Mouse (Mus musculus) kidney, adult 8-10 months (tissue): ENCODE measurements around the gene Whamm.

Source experiments
- DNase-seq, 2 experiments: peaks; one replicate each; pipeline ENCODE4 v3.0.0; 2022

Whamm gene

GRCm38 (mm10) chr7:81571108-81571940, at the start of gene Whamm:
Whamm (plus strand) TSS chr7:81571266.
- DNase-seq, result peak; percentile 94

GRCm38 (mm10) chr7:81523008-81523662, 47.9 kb upstream of the Whamm start:
- peak; percentile 87 for DNase-seq

- DNase-seq, result no peak
Observed at GRCm38 (mm10) chr7:81523663-81524017, 47.4 kb upstream of the Whamm start.

DNA sequence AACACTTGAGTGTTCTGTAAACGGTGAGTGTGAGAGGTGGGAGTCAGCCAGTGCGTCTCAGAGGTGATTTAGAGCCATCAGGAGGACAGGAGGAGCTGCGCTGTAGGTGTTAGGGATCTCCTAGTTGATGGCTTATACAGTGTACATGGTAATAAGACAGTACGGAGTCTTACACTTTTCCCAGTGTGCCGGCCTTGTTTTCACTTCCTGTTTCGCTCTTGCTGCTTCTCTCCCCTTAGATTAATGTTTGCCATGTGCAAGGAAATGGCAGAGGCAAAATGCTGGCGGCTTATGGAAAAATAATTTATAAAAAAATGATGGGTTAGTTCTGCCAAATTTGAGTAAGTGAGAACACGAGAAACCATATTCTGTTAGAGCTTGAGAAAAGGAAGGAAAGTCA, 42.1 kb upstream of the Whamm start:
- DNase-seq, result no peak

DNA sequence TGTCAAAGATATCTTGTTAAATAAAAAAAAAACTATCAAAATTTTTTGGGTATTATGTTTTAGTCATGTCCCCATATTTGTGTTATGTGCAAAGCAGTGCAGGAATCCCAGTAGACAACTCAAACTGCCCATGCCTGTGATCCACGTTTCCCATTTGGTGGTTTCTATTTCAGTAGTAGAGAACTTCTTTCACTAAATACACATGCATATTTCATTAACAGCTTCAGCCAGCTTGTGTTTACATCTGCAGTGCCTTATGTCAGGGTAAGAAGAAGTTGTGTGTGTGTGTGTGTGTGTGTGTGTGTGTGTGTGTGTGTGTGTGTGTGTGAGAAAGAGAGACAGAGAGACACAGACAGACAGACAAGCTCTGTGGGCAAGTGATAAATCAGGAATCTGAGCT, 39.6 kb upstream of the Whamm start:
- no peak for DNase-seq

DNA sequence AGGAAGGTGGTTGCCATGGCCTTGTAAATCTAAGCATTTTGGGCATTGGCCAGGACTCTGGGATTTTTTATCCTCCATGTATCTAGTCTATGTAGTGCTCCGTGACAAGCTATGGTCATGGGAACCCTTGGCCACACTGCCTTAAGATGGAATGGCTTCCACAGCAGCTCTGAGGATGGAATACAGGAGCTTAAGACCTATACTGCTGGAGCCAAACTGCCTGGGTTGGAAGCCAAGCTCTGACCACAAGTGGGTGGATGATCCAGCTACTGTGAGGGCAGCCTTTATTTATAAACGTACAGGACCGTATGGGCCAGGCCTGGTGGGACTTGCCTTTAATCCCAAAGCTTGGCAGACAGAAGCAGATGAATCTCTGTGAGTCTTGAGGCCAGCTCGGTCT, 34.6 kb upstream of the Whamm start:
- DNase-seq, result no peak

- no peak for DNase-seq
Observed at GRCm38 (mm10) chr7:81538070-81538675, 32.9 kb upstream of the Whamm start.

- no peak for DNase-seq
Observed at GRCm38 (mm10) chr7:81539565-81539964, 31.5 kb upstream of the Whamm start.

- DNase-seq, result no peak
Observed at GRCm38 (mm10) chr7:81540999-81541398, 30.1 kb upstream of the Whamm start.

DNA sequence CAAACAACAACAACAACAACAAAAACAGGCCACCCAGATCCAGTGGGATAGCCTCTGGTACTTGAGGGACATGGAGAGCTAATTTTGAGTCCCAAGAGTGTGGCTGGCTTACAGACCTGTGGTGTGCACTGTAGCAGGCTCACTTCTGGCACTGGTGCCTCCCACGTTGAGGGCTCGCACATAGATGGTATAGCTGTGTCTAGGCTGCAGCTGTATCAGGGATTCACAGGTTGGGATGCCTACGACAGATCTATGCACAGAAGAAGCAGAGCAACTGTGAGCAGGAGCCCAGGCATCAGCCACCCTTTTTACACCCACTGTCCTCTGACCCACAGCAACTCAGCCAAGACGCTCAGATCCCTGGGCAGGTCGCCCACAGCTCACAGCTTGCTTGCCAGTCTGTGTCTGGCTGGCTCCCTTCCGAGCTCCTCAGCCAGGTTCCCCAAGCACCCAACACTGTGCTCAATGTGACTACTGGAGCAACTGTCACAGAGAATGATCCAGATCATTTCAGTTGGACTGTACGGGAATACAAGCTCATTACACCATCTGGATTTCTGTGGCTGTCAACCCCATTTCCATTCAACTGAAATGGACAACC, 29.0 kb upstream of the Whamm start:
- DNase-seq, result peak; percentile 50 to 75

- no peak for DNase-seq
Observed at GRCm38 (mm10) chr7:81542934-81543333, 28.1 kb upstream of the Whamm start.

DNA sequence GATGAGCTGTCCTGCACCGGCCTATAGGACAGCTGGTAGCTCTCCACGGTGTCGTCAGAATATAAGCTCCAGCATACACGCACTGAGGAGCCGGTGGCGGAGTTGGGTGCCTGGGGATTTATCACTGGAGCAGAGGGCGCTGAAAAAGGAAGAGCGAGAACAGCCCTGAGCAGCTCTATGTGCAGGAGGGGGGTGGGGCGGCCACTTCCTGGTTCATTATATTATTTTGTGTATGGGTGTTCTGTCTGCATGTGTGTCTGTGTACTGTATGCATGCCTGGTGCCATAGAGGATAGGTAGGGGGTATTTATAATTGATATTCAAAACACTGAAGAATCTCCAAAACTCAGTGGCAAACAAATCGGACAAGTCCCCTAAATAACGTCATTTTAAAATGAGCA, 22.2 kb upstream of the Whamm start:
- no peak for DNase-seq

- no peak for DNase-seq
Observed at GRCm38 (mm10) chr7:81553589-81553988, 17.5 kb upstream of the Whamm start.

GRCm38 (mm10) chr7:81554369-81554768, 16.7 kb upstream of the Whamm start:
- peak in 1 of 2 experiments; percentile 41 for DNase-seq

- DNase-seq, result no peak
Observed at GRCm38 (mm10) chr7:81556839-81557238, 14.2 kb upstream of the Whamm start.

GRCm38 (mm10) chr7:81557252-81557984, 13.6 kb upstream of the Whamm start:
- no peak for DNase-seq

DNA sequence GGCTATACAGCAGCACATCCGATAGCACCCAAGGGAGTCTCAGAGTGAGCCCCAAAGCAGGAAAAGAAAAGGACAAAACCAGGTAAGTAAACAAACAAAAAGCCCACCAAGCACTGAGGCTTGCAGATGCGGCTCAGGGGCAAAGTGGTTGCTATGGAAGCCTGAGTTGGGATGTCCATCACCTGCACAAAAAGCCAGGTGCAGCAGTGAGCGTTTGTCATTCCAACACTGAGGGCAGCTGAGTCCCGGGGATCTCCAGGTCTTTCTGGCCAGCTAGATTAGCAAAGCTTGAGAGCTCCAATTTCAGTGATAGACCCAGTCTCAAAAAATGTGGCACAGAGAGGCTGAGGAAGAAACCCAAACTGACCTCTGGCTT, 13.1 kb upstream of the Whamm start:
- no peak for DNase-seq

DNA sequence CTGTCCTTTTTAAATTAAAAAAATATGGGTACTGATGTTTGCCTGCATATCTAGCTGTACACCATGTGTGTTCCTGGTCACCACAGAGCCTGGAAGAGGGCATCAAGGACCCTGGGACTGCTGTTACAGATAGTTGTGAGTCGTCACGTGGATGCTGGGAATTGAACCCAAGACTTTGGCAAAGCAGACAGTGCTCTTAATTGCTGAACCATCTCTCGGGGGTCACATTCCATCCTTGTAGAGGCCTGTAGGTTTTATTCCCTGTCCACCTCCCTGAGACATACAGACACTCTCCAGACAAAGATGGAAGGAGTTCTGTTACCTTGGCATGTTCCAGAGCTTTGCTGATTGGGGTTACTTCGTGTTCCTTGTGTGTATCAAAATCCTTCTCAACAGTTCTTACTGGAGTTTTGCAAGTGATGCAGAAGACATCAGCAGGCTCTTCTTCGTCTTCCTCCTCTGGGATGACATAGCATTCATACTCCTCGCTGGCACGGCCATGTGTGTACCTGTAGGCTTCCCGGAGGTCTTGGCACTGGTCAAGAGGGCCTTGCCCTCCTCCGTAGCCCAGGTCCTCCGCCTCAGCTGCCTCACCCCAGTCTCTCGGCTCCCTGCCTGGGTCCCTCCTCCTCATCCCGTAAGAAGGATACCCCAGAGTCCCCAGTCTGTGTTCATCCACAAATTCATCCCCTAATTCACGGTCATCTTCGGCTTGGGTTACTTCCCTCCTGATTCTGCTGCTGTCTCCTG, 11.7 kb upstream of the Whamm start:
- DNase-seq, result no peak

DNA sequence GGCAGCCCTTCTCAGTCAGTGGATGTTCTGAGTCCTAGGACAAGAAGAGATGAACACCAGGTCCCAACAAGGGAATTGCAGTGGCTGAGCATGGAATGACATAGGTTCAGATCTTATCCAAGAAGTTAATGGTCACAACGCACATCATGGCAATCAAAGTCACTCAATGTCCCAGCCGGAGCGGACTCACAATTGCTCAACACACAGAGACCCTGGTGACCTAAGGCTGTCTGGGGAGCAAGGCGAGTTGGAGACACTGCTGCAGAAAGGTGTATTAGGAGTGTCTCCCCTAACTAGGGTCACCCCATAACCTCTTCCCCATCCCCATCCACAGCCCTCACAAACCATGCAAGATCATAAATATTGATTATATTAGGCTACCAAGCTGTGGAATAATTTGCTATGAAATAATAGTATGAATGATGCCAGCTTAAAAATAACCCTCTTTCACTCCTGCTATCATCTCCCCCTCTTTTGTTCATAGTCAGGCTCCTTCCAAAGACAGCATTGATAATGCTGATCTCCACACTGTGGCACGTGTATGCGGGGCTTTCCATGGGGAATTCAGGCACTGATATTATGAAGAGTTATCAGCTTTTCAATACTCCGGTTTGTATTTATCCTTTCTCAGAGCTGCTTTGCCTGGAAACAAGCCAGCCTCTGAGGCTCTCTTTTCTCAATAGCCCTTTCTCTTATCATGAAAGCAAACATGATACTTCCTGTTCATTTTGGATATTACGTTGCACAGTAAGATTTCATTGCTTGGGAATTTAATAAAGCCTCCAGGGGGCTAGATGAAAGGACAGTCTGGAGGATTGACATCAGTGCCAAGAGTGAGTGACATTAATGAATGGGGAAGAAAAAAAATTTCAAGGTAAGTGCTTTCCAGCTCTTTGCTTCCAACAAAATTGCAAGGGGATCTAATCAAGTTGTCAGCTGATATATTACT, 10.7 kb upstream of the Whamm start:
- DNase-seq, result no peak

GRCm38 (mm10) chr7:81561211-81561610, 9.9 kb upstream of the Whamm start:
- no peak for DNase-seq

GRCm38 (mm10) chr7:81563506-81564015, 7.5 kb upstream of the Whamm start:
- DNase-seq, result no peak
